ENCODE assay signal across 17 mouse cellular contexts in genomic region chr10:68071041-68071440, GRCm38 (mm10).
"Had no signal": no experiment of that assay in that cellular context is flagged by ENCODE, and none has a peak within 500 bp of the region (broad histone marks: within the 10 kb centered on the region; RNA-seq: fewer than 3 reads in every experiment).

No protein-coding gene starts in this region.

- H3K36me3 ChIP-seq: liver, embryonic 13.5 days; midbrain, embryonic 12.5 days; midbrain, embryonic 15.5 days; neural tube, embryonic 12.5 days; neural tube, embryonic 15.5 days had no signal

- H3K4me2 ChIP-seq: liver, embryonic 13.5 days; lung, embryonic 14.5 days; midbrain, embryonic 12.5 days; midbrain, embryonic 15.5 days; neural tube, embryonic 12.5 days; neural tube, embryonic 15.5 days had no signal

- DNase-seq: kidney, adult 2 months; kidney, postnatal 25 days; layer of hippocampus, postnatal 36 days; liver, embryonic 13.5 days; lung, embryonic 14.5 days; lung, postnatal 10 days; lung, postnatal 36 days; right cerebral cortex, adult 18-20 months; right cerebral cortex, postnatal 14 days; right cerebral cortex, postnatal 4 days; thymus, postnatal 25 days had no signal

- H3K9ac ChIP-seq: liver, embryonic 13.5 days; lung, embryonic 14.5 days; midbrain, embryonic 12.5 days; midbrain, embryonic 15.5 days; neural tube, embryonic 12.5 days; neural tube, embryonic 15.5 days had no signal

- H3K27ac ChIP-seq: kidney, postnatal 0 days; left cerebral cortex, adult 2 months; liver, embryonic 13.5 days; midbrain, embryonic 12.5 days; midbrain, embryonic 15.5 days; neural tube, embryonic 12.5 days; neural tube, embryonic 15.5 days had no signal

- H3K27me3 ChIP-seq: liver, embryonic 13.5 days; midbrain, embryonic 12.5 days; midbrain, embryonic 15.5 days; neural tube, embryonic 12.5 days; neural tube, embryonic 15.5 days had no signal

- ATAC-seq: midbrain, embryonic 15.5 days had no signal

- H3K4me1 ChIP-seq: liver, embryonic 13.5 days; midbrain, embryonic 12.5 days; midbrain, embryonic 15.5 days; neural tube, embryonic 12.5 days; neural tube, embryonic 15.5 days had no signal

- H3K4me3 ChIP-seq: left cerebral cortex, adult 2 months; liver, embryonic 13.5 days; midbrain, embryonic 12.5 days; midbrain, embryonic 15.5 days; neural tube, embryonic 12.5 days; neural tube, embryonic 15.5 days had no signal

- H3K9me3 ChIP-seq: liver, embryonic 13.5 days; midbrain, embryonic 12.5 days; midbrain, embryonic 15.5 days; neural tube, embryonic 12.5 days; neural tube, embryonic 15.5 days had no signal
